Mouse (Mus musculus) heart, postnatal 10 days (tissue): ENCODE measurements around the gene Rufy4. TPM values are rescaled to one million over a fixed set of nuclear protein-coding genes. Genes with fewer than 3 reads are reported as not detected.

Source experiments
- DNase-seq, 2 experiments: peaks; one replicate each; pipeline ENCODE4 v3.0.0; 2021
- intact Hi-C: fragments of 180-260 bp; cut with DNase I; formaldehyde crosslinking; loops from one replicate; pipeline ENCODE4 v1.15.1; 2025
- total RNA-seq, 2 experiments: library from RNA; stranded (reverse); gene quantifications; 2 replicates each; pipeline ENCODE4 v1.2.3; 2021

The Rufy4 gene
- 1 to 10 TPM; 1.2 to 1.5 TPM for total RNA-seq

DNA sequence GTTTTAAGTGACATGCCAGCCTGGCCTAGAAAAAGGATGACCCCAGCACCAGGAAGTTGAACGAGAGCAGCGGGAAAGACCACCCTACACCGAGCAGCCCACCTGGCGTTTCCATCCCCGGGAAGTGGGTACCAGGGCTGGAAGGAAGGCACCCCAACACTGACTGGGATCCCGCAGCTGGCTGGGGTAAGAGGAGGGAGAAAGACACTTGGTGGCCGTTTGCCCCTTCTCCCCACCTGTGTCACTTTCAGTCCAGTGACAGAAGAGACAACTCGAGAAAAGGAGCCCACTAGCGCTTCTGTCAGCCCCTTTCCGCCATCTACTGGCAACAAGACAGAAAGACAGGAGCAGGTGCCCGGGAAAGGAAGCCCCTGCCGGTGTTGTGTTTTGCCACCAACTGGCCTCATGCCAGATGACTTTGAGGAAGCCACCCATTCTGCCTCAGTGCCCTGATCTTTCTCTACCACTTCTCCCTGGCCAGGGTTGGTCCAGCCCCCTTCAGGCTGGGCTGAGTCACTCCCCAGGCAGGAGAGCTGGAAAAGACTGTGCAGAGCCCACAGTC lies at the start of gene Rufy4:
Rufy4 (plus strand) TSS at position 551 of the 562 bp plus-strand sequence.
- intact Hi-C loops, result loop anchor here (1.0 to 5.0 kb wide), 3 partner anchors 42 to 224 kb away; no protein-coding TSS in a partner anchor

GRCm38 (mm10) chr1:74076230-74076629 lies 49.1 kb upstream of the Rufy4 start:
- DNase-seq, result no peak
- intact Hi-C loops, result loop anchor here (2.0 kb wide), 4 partner anchors 39 to 173 kb away; no protein-coding TSS in a partner anchor

More for the DNA sequence above, at the start of gene Rufy4:
- DNase-seq, result peak; percentile 83 to 86

GRCm38 (mm10) chr1:74077353-74077752 lies 48.0 kb upstream of the Rufy4 start:
- intact Hi-C loops, result loop anchor here (2.0 kb wide), 4 partner anchors 41 to 175 kb away; no protein-coding TSS in a partner anchor
- peak; percentile 90 to 94 for DNase-seq

- intact Hi-C loops, result no loop called here
- peak in 1 of 2 experiments; percentile 57 for DNase-seq
Observed at GRCm38 (mm10) chr1:74081573-74081989, 43.8 kb upstream of the Rufy4 start.

GRCm38 (mm10) chr1:74082841-74083463 lies 42.4 kb upstream of the Rufy4 start:
- peak; percentile 75 to 83 for DNase-seq
- intact Hi-C loops, result loop anchor here (1.0 kb wide), 2 partner anchors 42 to 182 kb away; partner anchors contain the start of gene Rufy4

- peak; percentile 74 to 76 for DNase-seq
- intact Hi-C loops, result no loop called here
Observed at GRCm38 (mm10) chr1:74084065-74084705, 41.2 kb upstream of the Rufy4 start.

GRCm38 (mm10) chr1:74084752-74085151 lies 40.6 kb upstream of the Rufy4 start:
- DNase-seq, result no peak
- intact Hi-C loops, result no loop called here

DNA sequence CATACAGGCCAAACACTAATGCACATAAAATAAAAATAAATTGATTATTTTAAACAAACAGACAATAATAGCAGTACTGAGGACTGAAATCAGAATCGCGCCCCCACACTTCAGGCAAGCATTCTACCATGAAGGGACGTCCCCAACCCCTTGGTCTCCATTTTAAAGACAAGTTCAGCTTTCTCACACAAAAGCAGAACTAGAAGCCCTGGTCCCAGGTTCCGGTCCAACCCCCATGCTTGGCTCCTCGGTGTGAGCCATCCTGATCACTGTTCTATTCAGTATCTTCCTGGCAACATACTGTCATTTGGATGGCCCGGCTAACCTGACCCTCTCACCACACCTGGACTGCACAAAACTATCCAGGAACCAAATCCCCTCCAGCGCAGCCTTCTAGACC lies 39.8 kb upstream of the Rufy4 start:
- DNase-seq, result no peak
- intact Hi-C loops, result no loop called here

GRCm38 (mm10) chr1:74088569-74088968 lies 36.8 kb upstream of the Rufy4 start:
- DNase-seq, result peak; percentile 59 to 68
- intact Hi-C loops, result no loop called here

GRCm38 (mm10) chr1:74090329-74090728 lies 35.0 kb upstream of the Rufy4 start:
- intact Hi-C loops, result no loop called here
- no peak for DNase-seq

GRCm38 (mm10) chr1:74091138-74091537 lies 34.2 kb upstream of the Rufy4 start:
- DNase-seq, result peak in 1 of 2 experiments; percentile 41
- intact Hi-C loops, result no loop called here

DNA sequence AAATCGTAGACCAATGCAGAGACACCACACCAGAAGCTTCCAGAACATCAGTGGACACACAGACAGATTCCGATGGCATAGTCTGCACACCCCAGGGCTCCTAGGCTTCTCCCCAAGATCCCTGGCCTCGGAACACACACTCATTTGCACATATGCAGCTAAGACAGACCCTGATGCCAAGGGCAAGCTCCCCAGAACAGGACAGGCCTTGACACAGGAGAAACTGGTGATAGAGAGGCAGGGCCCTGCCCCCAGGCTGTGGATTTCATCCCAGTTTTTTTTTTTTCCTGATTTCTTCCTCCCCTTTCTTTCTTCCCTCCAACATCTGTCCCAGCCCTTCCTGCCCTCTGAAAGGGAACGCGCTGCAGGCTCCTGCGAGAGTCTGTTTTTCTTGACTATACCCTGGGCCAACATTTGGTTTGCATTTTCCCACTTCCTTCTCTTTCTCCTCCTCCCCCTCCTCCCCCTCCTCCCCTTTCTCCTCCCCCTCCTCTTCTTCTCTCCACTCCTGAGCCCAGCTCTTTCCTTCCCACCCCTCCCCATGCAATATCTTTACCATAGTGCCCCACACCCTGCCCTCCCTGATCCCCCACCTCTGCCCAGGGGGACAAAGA lies 33.6 kb upstream of the Rufy4 start:
- DNase-seq, result peak in 1 of 2 experiments; percentile 37
- intact Hi-C loops, result no loop called here

DNA sequence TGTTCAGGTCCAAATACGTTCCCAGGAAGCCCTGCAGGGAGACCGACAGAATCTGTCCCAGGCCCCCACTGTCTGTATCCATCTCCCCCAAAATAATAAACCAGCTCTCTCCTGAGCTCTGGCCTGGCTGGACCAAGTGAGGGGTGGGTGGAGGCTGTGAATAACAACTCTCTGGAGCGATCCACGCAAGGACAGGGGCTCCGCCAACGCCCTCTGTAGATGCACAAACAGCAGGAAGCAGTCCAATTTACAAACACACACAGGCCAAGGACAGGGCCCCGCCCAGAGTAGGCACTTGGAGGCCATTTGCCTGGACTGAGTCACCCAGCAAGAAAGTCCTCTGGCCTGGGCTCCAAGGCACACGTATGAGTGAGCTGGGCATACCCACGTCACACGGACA lies 33.1 kb upstream of the Rufy4 start:
- DNase-seq, result peak in 1 of 2 experiments; percentile 56
- intact Hi-C loops, result no loop called here

DNA sequence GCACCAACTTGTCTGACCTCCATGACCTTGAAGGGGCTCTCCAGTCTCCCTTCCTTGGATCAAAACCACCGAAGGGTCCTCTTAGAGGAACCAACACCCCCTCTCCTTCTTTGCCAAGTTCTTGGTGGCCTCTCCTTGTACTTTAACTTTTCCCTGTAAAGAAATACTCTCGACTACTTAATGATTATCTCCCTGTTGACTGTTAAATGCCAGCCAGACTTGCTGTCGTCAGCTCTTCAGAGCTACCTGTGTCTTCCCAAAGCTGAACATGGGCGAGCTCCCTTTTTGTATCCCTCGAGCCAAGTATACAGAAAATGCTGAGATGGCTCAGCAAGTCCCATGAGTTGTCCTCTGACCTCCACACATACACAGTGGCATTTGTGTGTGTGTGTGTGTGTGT lies 31.9 kb upstream of the Rufy4 start:
- DNase-seq, result no peak
- intact Hi-C loops, result no loop called here

DNA sequence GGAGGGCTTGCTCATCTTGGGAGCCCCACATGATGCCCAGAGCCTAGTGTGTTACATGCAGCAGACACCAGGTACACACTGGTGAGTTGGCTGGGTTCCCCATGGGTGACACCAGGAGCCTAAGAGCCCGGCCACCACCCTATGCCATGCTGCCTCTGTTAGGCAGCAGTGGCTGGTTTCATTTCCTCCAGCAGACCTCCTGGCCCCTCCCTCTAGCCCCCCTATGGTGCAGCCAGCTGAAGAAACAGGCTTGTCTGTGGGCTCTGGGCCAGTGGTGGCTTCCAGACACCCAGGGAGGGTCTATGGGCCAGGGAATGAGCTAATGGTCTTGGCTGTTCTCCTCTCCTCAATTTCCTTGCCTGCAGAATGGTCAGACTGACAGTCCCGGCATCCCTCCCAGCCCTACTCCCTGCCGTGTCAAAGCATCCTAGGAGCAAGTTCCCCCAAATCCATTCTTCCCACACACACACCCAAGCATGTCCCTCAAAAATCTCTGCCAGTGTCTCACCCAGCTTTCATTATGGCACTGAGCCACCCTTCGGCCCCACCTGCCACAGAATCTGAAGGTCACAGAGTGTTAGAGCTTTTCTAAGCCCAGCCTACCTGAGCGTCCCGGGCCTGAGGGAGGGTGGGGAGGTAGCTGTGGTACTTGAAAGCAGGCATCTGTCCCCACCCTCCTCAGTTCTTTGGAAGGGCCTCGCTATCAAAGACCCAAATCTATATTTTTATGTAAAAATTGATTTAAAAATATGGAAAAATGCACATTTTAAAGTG lies 30.7 kb upstream of the Rufy4 start:
- intact Hi-C loops, result no loop called here
- DNase-seq, result peak; percentile 41 to 51

DNA sequence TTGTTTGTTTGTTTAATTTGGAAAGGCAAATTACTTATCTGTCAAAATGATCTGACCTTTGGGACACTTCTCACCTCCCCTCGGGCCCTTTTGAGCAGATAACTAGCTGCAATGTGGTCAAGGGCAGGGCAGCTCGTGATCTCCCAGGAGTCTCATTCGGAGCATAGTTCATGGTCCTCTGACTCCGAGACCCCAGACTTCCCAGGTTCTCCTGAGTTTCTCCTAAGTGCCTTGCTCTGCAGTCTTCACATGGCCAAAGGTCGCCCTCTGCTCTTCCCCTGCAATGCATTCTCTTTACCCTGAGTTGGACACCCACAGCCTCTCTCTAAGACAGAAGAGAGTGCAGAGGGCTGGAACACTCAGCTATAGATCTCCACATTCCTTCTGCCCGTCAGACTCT lies 30.0 kb upstream of the Rufy4 start:
- intact Hi-C loops, result no loop called here
- no peak for DNase-seq

DNA sequence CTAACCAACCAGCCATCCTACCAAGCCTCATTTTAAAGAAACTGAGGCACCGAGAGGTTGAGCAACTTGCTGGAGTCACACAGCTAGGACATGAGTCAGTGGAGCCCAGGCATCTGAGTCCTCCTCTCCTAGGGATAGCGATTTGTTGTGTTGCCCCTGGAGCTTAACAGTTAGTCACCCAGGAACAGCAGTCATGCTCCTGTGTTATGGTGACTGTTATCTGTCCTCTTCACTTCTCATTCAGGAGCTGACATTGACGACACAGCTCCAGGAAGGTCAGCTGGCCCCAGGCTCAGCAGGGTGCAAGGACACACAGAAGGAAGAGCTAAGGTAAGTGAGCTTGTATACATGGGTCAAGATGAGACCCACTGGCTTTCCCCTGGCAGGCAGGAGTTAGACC lies 29.6 kb upstream of the Rufy4 start:
- intact Hi-C loops, result no loop called here
- no peak for DNase-seq

DNA sequence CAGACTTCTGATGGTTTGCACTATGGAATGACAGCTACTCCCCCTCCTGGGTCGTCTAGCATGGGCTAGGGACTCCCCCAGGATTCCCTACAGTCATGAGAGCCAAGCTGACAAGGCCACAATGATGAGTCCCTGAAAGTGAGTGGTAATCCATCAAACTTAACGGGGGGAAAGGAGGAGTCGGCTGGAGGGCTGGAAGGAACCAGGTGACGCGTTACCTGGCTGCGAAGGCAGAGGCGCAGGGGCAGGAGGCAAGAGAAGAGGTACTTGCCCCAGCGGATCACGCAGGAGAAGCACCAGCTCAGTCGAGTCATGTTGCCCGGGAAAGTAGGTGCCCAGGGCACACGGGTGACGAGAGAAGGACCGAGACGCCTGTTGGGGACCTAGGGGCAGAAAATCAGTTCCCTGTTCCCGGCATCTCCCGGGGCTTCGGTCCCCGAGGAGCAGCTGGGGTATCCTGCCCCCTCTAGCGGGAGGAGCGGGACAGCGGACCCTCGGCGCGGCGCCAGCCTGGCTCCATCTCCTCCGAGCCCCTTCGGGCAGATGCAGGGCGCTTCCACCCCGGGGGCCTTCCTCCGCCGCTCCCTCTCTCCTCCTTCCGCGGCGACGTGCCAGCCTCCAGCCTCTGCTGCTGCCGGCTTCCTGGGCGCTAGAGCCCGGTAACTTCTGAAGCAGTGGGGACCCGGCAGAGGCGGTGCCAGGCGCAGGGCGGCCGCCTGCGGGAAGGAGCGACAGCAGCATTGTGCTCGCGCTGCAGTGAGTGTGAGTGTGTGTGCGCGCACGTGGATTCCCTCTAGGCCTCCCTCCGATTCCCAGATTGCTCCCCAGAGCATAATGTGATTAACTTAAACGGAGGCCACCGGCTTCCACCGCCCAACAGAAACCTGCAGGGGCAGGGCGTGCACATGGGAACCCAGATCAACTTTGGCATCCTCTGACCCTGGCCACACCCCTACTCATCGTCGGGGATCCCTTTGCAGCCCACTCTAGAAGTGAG lies 27.0 kb upstream of the Rufy4 start:
- peak; percentile 61 to 64 for DNase-seq
- intact Hi-C loops, result no loop called here

DNA sequence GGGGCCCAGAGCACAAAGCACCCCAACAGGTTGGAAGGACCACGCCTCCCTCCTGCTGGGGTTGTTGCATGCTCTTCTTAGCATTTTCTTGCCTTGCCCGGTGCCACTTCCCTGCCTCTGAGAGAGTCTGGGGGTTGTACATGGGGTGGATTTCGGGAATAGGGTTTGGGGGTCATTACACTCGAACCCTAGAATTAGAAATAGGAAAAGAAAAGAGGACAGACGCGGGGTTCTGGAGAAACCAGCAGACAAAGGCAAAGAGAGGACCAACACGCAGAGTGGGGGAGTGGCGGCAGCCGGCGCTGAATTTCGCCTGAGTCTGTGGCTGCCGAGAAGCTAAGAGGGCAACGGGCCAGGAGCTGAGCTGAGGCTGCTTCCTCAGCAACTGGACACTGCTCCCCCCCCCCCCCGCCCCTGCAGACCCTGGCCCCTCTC lies 26.3 kb upstream of the Rufy4 start:
- intact Hi-C loops, result no loop called here
- peak in 1 of 2 experiments; percentile 68 for DNase-seq
